Mouse (Mus musculus) liver, embryonic 15.5 days (tissue): ENCODE results near the gene Sf3a1. TPM values are rescaled to one million over a fixed set of nuclear protein-coding genes. Genes with fewer than 3 reads are reported as not detected.

Source experiments
- ATAC-seq: fragments of 200-750 bp; cut with Nextera tagmentation; 2 replicates; pipeline ENCODE4 v1.8.0; 2017; ENCODE audit warnings: moderate number of reproducible peaks, mild to moderate bottlenecking, moderate library complexity; ENCODE audit not compliant: insufficient read depth
- H3K27ac ChIP-seq: fragments of 300-500 bp; sonication (generic); replicated peaks from 2 replicates; pipeline ENCODE4 v1.5.1; 2015; ENCODE audit warnings: mild to moderate bottlenecking, inconsistent platforms
- H3K27me3 ChIP-seq: fragments of 300-500 bp; sonication (generic); 2 replicates; pipeline ENCODE4 v1.6.1; 2015; ENCODE audit warnings: mild to moderate bottlenecking, inconsistent platforms
- H3K36me3 ChIP-seq: fragments of 300-500 bp; sonication (generic); replicated peaks from 2 replicates; pipeline ENCODE4 v1.6.1; 2015; ENCODE audit warnings: moderate library complexity, mild to moderate bottlenecking, inconsistent platforms
- H3K4me1 ChIP-seq: fragments of 300-500 bp; sonication (generic); replicated peaks from 2 replicates; pipeline ENCODE4 v1.6.1; 2015; ENCODE audit warnings: inconsistent platforms
- H3K4me2 ChIP-seq: fragments of 300-500 bp; sonication (generic); 2 replicates; pipeline ENCODE4 v1.6.1; 2015; ENCODE audit warnings: moderate library complexity, mild to moderate bottlenecking, inconsistent platforms
- H3K4me3 ChIP-seq: fragments of 300-500 bp; sonication (generic); replicated peaks from 2 replicates; pipeline ENCODE4 v1.5.1; 2015; ENCODE audit warnings: mild to moderate bottlenecking, inconsistent platforms
- H3K9ac ChIP-seq: fragments of 300-500 bp; sonication (generic); 2 replicates; pipeline ENCODE4 v1.6.1; 2015; ENCODE audit warnings: moderate library complexity, mild to moderate bottlenecking, inconsistent platforms
- H3K9me3 ChIP-seq: fragments of 300-500 bp; sonication (generic); replicated peaks from 2 replicates; pipeline ENCODE4 v1.6.1; 2016; ENCODE audit warnings: inconsistent platforms
- WGBS: fragments of 180-500 bp; shearing (Covaris S2); methylation state at CpG from one replicate; pipeline ENCODE4 v1.1.7; 2015; ENCODE audit warnings: mixed read lengths; ENCODE audit not compliant: insufficient replicate concordance; 5-methylcytosine and 5-hydroxymethylcytosine counted together
- polyA plus RNA-seq: library from polyadenylated mRNA; unstranded; fragments of >200 nt; fragmentation: Nextera tagmentation; extraction: Ambion mirVana; gene quantifications from 2 replicates; pipeline ENCODE4 v1.2.1, GENCODE M21; 2015

Gene Sf3a1
- polyA plus RNA-seq, 1 experiment from 2014 or later, result 19.3 TPM

- H3K9ac ChIP-seq, result no peak overlapping the region
- no peak overlapping the region for H3K4me2 ChIP-seq
- H3K27me3 ChIP-seq, result no peaks in the 10 kb centered on the region
- H3K36me3 ChIP-seq, result peaks cover 8% of the 10 kb centered on the region; the same call in 1 of the 2 replicates
- peaks cover 10% of the 10 kb centered on the region for H3K4me1 ChIP-seq
- no peak overlapping the region for H3K27ac ChIP-seq
- no peak for ATAC-seq
- H3K4me3 ChIP-seq, result no peak overlapping the region
- H3K9me3 ChIP-seq, result no peaks in the 10 kb centered on the region
- 77% methylated on average over 5 of the region's 5 CpGs for WGBS
These were observed 45.0 kb downstream of the Sf3a1 start for GRCm38 (mm10) chr11:4205097-4205655.

DNA sequence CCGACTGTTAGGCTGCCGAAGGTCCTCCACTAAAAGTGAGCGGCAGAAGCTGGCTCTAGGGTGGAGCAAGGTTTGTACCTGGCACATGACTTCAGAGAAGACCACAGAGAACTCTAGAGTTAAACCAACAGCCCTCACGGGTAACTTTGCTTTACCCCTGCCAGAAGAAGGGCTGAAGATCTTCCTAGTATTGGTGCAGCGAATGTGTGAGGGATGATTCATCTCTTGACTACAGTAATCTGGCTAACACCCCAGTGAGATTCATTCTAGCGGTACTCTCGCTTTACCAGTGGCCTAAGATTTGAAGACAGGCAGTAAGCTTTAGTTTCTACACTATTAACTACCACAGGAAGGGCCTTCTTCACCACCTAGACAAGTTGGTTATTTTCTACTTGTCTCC is 45.8 kb downstream of the Sf3a1 start:
- Histone ChIP-seq H3K4me1 (peaks cover 10% of the 10 kb centered on the region), H3K36me3 (peaks cover 14% of the 10 kb centered on the region; the same call in 1 of the 2 replicates), H3K4me3 (no peak overlapping the region), H3K4me2 (no peak overlapping the region), H3K9me3 (no peaks in the 10 kb centered on the region), H3K27ac (no peak overlapping the region), H3K9ac (no peak overlapping the region), H3K27me3 (no peaks in the 10 kb centered on the region)
- ATAC-seq, result no peak
- WGBS, result 72% methylated on average over 7 of the region's 7 CpGs

DNA sequence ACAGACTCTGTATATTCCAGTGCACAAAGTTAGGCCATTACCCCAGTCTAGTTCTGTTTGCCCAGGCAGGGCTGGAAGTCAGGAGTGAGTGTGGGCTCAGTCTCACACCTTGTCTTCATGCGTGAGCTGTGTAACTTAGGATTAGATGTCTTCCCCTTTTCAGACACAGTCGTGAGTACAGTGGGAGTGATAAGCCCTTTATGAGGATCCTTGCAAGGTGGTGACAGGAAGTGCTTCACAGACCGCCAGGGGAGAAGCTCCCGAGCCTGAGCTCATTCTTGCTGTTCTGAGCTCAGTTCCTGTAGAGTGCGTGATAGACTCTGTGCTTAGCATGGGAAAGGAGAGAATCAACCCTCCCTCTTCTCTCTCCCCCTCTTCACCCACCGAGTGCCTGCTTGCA is 46.4 kb downstream of the Sf3a1 start:
- Histone ChIP-seq H3K27me3 (no peaks in the 10 kb centered on the region), H3K4me3 (no peak overlapping the region), H3K4me1 (peaks cover 10% of the 10 kb centered on the region), H3K36me3 (peaks cover 14% of the 10 kb centered on the region; the same call in 1 of the 2 replicates), H3K27ac (no peak overlapping the region), H3K9ac (no peak overlapping the region), H3K9me3 (no peaks in the 10 kb centered on the region), H3K4me2 (no peak overlapping the region)
- ATAC-seq, result no peak
- 31% methylated on average over 6 of the region's 6 CpGs for WGBS

- H3K27ac ChIP-seq, result no peak overlapping the region
- no peak overlapping the region for H3K9ac ChIP-seq
- ATAC-seq, result no peak
- WGBS, result 74% methylated on average over 9 of the region's 9 CpGs
- H3K4me3 ChIP-seq, result no peak overlapping the region
- H3K9me3 ChIP-seq, result no peaks in the 10 kb centered on the region
- H3K4me2 ChIP-seq, result no peak overlapping the region
- H3K36me3 ChIP-seq, result peaks cover 14% of the 10 kb centered on the region
- H3K27me3 ChIP-seq, result no peaks in the 10 kb centered on the region
- peaks cover 10% of the 10 kb centered on the region for H3K4me1 ChIP-seq
These were observed 47.5 kb downstream of the Sf3a1 start for GRCm38 (mm10) chr11:4207655-4208054.

- Histone ChIP-seq H3K4me2 (no peak overlapping the region), H3K4me3 (no peak overlapping the region), H3K4me1 (no peaks in the 10 kb centered on the region), H3K27me3 (no peaks in the 10 kb centered on the region), H3K27ac (no peak overlapping the region), H3K9ac (no peak overlapping the region), H3K9me3 (no peaks in the 10 kb centered on the region), H3K36me3 (peaks cover 25% of the 10 kb centered on the region)
- 70% methylated on average over 5 of the region's 5 CpGs for WGBS
- ATAC-seq, result no peak
These were observed 49.4 kb downstream of the Sf3a1 start for GRCm38 (mm10) chr11:4209556-4209955.

GRCm38 (mm10) chr11:4210786-4211185 is 50.6 kb downstream of the Sf3a1 start:
- H3K4me2 ChIP-seq, result no peak overlapping the region
- H3K9ac ChIP-seq, result no peak overlapping the region
- no peak overlapping the region for H3K27ac ChIP-seq
- no peak overlapping the region for H3K4me3 ChIP-seq
- H3K27me3 ChIP-seq, result no peaks in the 10 kb centered on the region
- H3K9me3 ChIP-seq, result no peaks in the 10 kb centered on the region
- 78% methylated on average over 1 of the region's 1 CpGs for WGBS
- ATAC-seq, result no peak
- no peaks in the 10 kb centered on the region for H3K4me1 ChIP-seq
- H3K36me3 ChIP-seq, result peaks cover 30% of the 10 kb centered on the region

GRCm38 (mm10) chr11:4213107-4213506 is 53.0 kb downstream of the Sf3a1 start:
- Histone ChIP-seq H3K27ac (no peak overlapping the region), H3K9me3 (no peaks in the 10 kb centered on the region), H3K4me3 (no peak overlapping the region), H3K36me3 (peaks cover 23% of the 10 kb centered on the region), H3K4me1 (peaks cover 8% of the 10 kb centered on the region), H3K4me2 (no peak overlapping the region), H3K27me3 (peaks cover under 1% of the 10 kb centered on the region; the same call in 1 of the 2 replicates), H3K9ac (no peak overlapping the region)
- 84% methylated on average over 10 of the region's 10 CpGs for WGBS
- ATAC-seq, result no peak

GRCm38 (mm10) chr11:4214572-4214971 is 54.4 kb downstream of the Sf3a1 start:
- 84% methylated on average over 14 of the region's 14 CpGs for WGBS
- H3K4me2 ChIP-seq, result no peak overlapping the region
- peaks cover 23% of the 10 kb centered on the region for H3K36me3 ChIP-seq
- no peak overlapping the region for H3K27ac ChIP-seq
- H3K27me3 ChIP-seq, result peaks cover 15% of the 10 kb centered on the region
- no peaks in the 10 kb centered on the region for H3K9me3 ChIP-seq
- H3K4me3 ChIP-seq, result no peak overlapping the region
- no peak overlapping the region for H3K9ac ChIP-seq
- H3K4me1 ChIP-seq, result peaks cover 21% of the 10 kb centered on the region
- ATAC-seq, result no peak

GRCm38 (mm10) chr11:4215061-4215460 is 54.9 kb downstream of the Sf3a1 start:
- Histone ChIP-seq H3K36me3 (peaks cover 23% of the 10 kb centered on the region), H3K27me3 (peaks cover 18% of the 10 kb centered on the region), H3K4me3 (no peak overlapping the region), H3K9ac (no peak overlapping the region), H3K4me1 (peaks cover 26% of the 10 kb centered on the region), H3K9me3 (no peaks in the 10 kb centered on the region), H3K27ac (no peak overlapping the region), H3K4me2 (no peak overlapping the region)
- 66% methylated on average over 10 of the region's 10 CpGs for WGBS
- ATAC-seq, result no peak

GRCm38 (mm10) chr11:4216248-4217000 is 56.3 kb downstream of the Sf3a1 start:
- Histone ChIP-seq H3K4me1 (peaks cover 40% of the 10 kb centered on the region), H3K4me2 (no peak overlapping the region), H3K9me3 (no peaks in the 10 kb centered on the region), H3K27ac (no peak overlapping the region; the same call in 1 of the 2 replicates), H3K36me3 (peaks cover 17% of the 10 kb centered on the region), H3K4me3 (no peak overlapping the region), H3K27me3 (peaks cover 21% of the 10 kb centered on the region), H3K9ac (no peak overlapping the region)
- ATAC-seq, result no peak
- WGBS, result 72% methylated on average over 9 of the region's 9 CpGs

GRCm38 (mm10) chr11:4217914-4218629 is 57.9 kb downstream of the Sf3a1 start, which contains the start of gene Castor1:
Gene Castor1, plus strand, starts transcription at chr11:4218225.
- Histone ChIP-seq H3K9ac (peak within 1 kb of the TSS; percentile 65), H3K27ac (peak within 1 kb of the TSS; percentile 64), H3K4me1 (peaks cover 56% of the 10 kb centered on the region), H3K9me3 (no peaks in the 10 kb centered on the region), H3K36me3 (peaks cover 13% of the 10 kb centered on the region), H3K4me3 (peak within 1 kb of the TSS; percentile 64), H3K27me3 (peaks cover 21% of the 10 kb centered on the region), H3K4me2 (peak within 1 kb of the TSS; percentile 98)
- peak; percentile 91 for ATAC-seq
- 3% methylated on average over 47 of the region's 56 CpGs for WGBS
